In genomic region chr10:35940641-35941040, GRCm38 (mm10) we compare ENCODE assay signal across 34 mouse cellular contexts.
"Had no signal": no experiment of that assay in that cellular context is flagged by ENCODE, and none has a peak within 500 bp of the region (broad histone marks: within the 10 kb centered on the region; RNA-seq: fewer than 3 reads in every experiment).

No protein-coding gene starts in this region.

- H3K4me3 ChIP-seq: heart, embryonic 12.5 days; heart, embryonic 13.5 days; heart, embryonic 15.5 days; hindbrain, embryonic 10.5 days; hindbrain, embryonic 12.5 days; hindbrain, embryonic 13.5 days; hindbrain, embryonic 15.5 days; intestine, embryonic 15.5 days; kidney, embryonic 15.5 days; layer of hippocampus, adult 2 months; left cerebral cortex, adult 2 months had no signal

- H3K9ac ChIP-seq: heart, embryonic 12.5 days; heart, embryonic 13.5 days; heart, embryonic 15.5 days; hindbrain, embryonic 12.5 days; hindbrain, embryonic 13.5 days; hindbrain, embryonic 14.5 days; hindbrain, embryonic 15.5 days; intestine, embryonic 15.5 days; kidney, embryonic 15.5 days had no signal

- ATAC-seq: hindbrain, embryonic 16.5 days; hindbrain, postnatal 0 days; inflammation-experienced regulatory T-cells, adult 6 months; intestine, embryonic 15.5 days; intestine, embryonic 16.5 days; intestine, postnatal 0 days had no signal

- H3K4me1 ChIP-seq: heart, embryonic 12.5 days; heart, embryonic 13.5 days; heart, embryonic 15.5 days; hindbrain, embryonic 10.5 days; hindbrain, embryonic 12.5 days; hindbrain, embryonic 13.5 days; hindbrain, embryonic 15.5 days; intestine, embryonic 15.5 days; kidney, embryonic 15.5 days had no signal

- H3K27ac ChIP-seq: heart, embryonic 13.5 days; heart, embryonic 15.5 days; hindbrain, embryonic 10.5 days; hindbrain, embryonic 12.5 days; hindbrain, embryonic 13.5 days; hindbrain, embryonic 14.5 days; hindbrain, embryonic 15.5 days; hindbrain, postnatal 0 days; intestine, embryonic 15.5 days; kidney, embryonic 15.5 days; kidney, postnatal 0 days; layer of hippocampus, adult 2 months; left cerebral cortex, adult 2 months had no signal

- H3K27me3 ChIP-seq: heart, embryonic 12.5 days; heart, embryonic 13.5 days; heart, embryonic 15.5 days; hindbrain, embryonic 12.5 days; hindbrain, embryonic 13.5 days; hindbrain, embryonic 15.5 days; intestine, embryonic 15.5 days; kidney, embryonic 15.5 days had no signal

- DNase-seq: heart, postnatal 10 days; heart, postnatal 14 days; heart, postnatal 36 days; heart, postnatal 4 days; kidney, adult 11 months; kidney, adult 18-20 months; kidney, adult 2 months; kidney, adult 8-10 months; kidney, adult 9 months; kidney, postnatal 10 days; kidney, postnatal 14 days; kidney, postnatal 25 days; kidney, postnatal 36 days; kidney, postnatal 4 days; layer of hippocampus, adult 9-11 months; layer of hippocampus, postnatal 36 days had no signal

- H3K4me2 ChIP-seq: heart, embryonic 12.5 days; heart, embryonic 13.5 days; heart, embryonic 15.5 days; hindbrain, embryonic 12.5 days; hindbrain, embryonic 13.5 days; hindbrain, embryonic 14.5 days; hindbrain, embryonic 15.5 days; intestine, embryonic 15.5 days; kidney, embryonic 15.5 days had no signal

- H3K36me3 ChIP-seq: heart, embryonic 12.5 days; heart, embryonic 13.5 days; heart, embryonic 15.5 days; hindbrain, embryonic 10.5 days; hindbrain, embryonic 12.5 days; hindbrain, embryonic 13.5 days; hindbrain, embryonic 15.5 days; intestine, embryonic 15.5 days; kidney, embryonic 15.5 days had no signal

- H3K9me3 ChIP-seq: heart, embryonic 13.5 days; heart, embryonic 15.5 days; hindbrain, embryonic 10.5 days; hindbrain, embryonic 12.5 days; hindbrain, embryonic 13.5 days; hindbrain, embryonic 15.5 days; intestine, embryonic 15.5 days; kidney, embryonic 15.5 days had no signal
